Mouse (Mus musculus) E14TG2a.4 (cell line): ENCODE measurements around the gene Anks6.

Source experiments
- H3K27me3 ChIP-seq: 2 replicates; pipeline ENCODE4 v1.6.1; 2014; ENCODE audit warnings: low read length, control low read depth; ENCODE audit not compliant: insufficient read depth
- H3K36me3 ChIP-seq: 2 replicates; pipeline ENCODE4 v1.6.1; 2014; ENCODE audit warnings: low read length, control low read depth; ENCODE audit not compliant: insufficient read depth
- H3K4me1 ChIP-seq: replicated peaks from 2 replicates; pipeline ENCODE4 v1.6.1; 2014; ENCODE audit warnings: low read depth, low read length, control low read depth
- H3K4me3 ChIP-seq: replicated peaks from 2 replicates; pipeline ENCODE4 v1.5.1; 2014; ENCODE audit warnings: mild to moderate bottlenecking, low read length
- H3K9me3 ChIP-seq: 2 replicates; pipeline ENCODE4 v1.6.1; 2014; ENCODE audit warnings: low read length, control low read depth
- CTCF ChIP-seq: conservative IDR thresholded peaks from 2 replicates; pipeline ENCODE4 v1.5.1; 2014; ENCODE audit warnings: low read length
- NANOG ChIP-seq: IDR thresholded peaks from 2 replicates; pipeline ENCODE4 v1.6.1; 2014; ENCODE audit warnings: borderline replicate concordance, low read length, mixed read lengths
- POU5F1 ChIP-seq: IDR thresholded peaks from 2 replicates; pipeline ENCODE4 v1.6.1; 2014; ENCODE audit warnings: low read length, borderline replicate concordance

Anks6 gene

DNA sequence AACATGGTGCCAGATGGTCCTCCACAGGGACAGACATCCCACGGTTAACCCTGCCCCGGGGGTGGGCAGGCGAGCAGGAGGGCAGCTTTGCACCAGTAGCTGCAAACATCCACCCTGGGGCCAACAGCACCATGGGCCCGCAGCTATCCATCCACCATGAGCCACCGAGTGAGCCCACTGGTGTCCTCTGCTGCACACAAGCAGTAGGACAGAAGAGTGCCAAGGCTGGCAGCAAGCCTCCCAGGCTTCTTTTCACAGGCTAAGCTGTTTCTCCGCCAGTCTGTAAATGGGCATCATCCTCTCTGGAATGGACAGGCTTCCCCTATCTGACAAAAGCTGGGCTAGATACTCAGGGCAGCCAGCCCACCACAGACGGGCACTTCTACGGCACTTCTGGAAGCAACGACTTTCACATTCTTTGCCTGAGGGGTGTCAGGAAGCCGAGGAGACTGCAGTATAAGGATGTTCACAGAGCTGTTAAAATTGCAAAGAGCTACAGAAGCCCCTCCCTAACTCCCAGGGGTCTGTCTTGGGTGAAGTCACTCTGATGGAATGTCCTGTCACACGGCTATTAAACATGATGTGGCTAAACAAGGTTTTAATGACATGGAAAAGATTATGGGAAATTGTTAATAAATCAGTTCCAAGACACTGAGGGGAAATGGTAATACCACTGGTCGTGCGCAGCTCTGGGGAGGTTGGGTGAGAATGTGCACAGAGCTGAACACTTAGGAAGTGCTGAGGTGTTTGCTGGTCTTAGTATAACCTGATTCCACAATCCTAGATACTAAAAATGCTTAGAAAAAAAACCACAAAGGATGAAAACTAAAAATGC is 20.5 kb downstream of the Anks6 start:
- Histone ChIP-seq H3K36me3 (no peaks in the 10 kb centered on the region), H3K4me3 (no peak overlapping the region), H3K4me1 (peaks cover 13% of the 10 kb centered on the region), H3K27me3 (peaks cover 14% of the 10 kb centered on the region; the same call in 1 of the 2 replicates), H3K9me3 (no peaks in the 10 kb centered on the region)
- no peak for TF ChIP-seq NANOG
- TF ChIP-seq POU5F1 = no peak
- no peak for TF ChIP-seq CTCF

- Histone ChIP-seq H3K9me3 (no peaks in the 10 kb centered on the region), H3K4me3 (no peak overlapping the region), H3K4me1 (peaks cover 17% of the 10 kb centered on the region), H3K27me3 (peaks cover 18% of the 10 kb centered on the region; the same call in 1 of the 2 replicates), H3K36me3 (no peaks in the 10 kb centered on the region)
- TF ChIP-seq NANOG = no peak
- no peak for TF ChIP-seq POU5F1
- TF ChIP-seq CTCF = no peak; the same call in 1 of the 2 replicates
These were observed 21.7 kb downstream of the Anks6 start for GRCm38 (mm10) chr4:47035536-47035935.

DNA sequence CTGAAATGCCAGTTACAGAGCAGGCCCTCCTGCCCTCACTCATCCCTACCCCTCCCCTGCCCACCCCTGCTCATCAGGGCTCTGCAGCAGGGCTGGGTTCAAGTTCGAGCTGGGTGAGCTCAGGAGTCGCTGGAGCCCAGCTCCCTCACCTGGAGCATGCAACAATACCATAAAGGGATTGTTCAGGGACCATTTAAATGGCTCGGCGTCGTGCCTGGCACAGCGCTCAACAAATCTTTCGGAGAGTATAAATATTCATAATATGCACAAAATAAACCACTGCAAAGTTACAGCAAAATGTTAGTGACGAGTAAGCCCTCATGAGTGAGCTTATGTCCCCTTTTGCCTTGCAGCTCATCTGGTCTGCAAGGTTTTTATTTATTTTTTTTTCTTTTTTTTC is 25.1 kb downstream of the Anks6 start:
- TF ChIP-seq NANOG (no peak), POU5F1 (no peak), CTCF (no peak)
- no peaks in the 10 kb centered on the region for H3K9me3 ChIP-seq
- peaks cover 22% of the 10 kb centered on the region; the same call in 1 of the 2 replicates for H3K27me3 ChIP-seq
- H3K4me3 ChIP-seq = no peak overlapping the region
- no peaks in the 10 kb centered on the region for H3K36me3 ChIP-seq
- peaks cover 19% of the 10 kb centered on the region for H3K4me1 ChIP-seq

- peaks cover 6% of the 10 kb centered on the region; the same call in 1 of the 2 replicates for H3K4me1 ChIP-seq
- H3K4me3 ChIP-seq = no peak overlapping the region
- peaks cover 20% of the 10 kb centered on the region for H3K27me3 ChIP-seq
- H3K9me3 ChIP-seq = no peaks in the 10 kb centered on the region
- no peaks in the 10 kb centered on the region for H3K36me3 ChIP-seq
- TF ChIP-seq CTCF (no peak), POU5F1 (no peak), NANOG (no peak)
These were observed 28.4 kb downstream of the Anks6 start for GRCm38 (mm10) chr4:47028791-47029190.

DNA sequence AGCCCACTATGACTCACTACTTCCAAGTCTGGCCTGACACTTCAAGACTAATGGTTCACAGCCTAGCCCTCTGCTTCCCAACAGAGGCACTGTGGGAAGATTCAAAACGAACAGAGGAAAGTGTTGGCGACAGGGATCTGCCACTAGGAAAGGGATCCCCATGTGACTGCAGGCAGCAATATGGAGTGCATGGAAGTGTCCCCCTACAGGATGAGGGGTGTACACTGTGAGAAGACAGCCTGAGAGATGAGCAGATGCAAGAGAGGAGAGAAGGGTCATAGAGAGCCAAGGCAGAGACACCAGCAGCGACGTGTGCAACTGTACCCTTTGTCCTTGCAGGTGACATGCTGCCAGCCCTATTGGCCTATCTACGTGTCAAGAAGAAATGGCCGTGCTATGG is 33.3 kb downstream of the Anks6 start:
- Histone ChIP-seq H3K36me3 (no peaks in the 10 kb centered on the region), H3K9me3 (no peaks in the 10 kb centered on the region), H3K4me1 (no peaks in the 10 kb centered on the region), H3K27me3 (peaks cover 26% of the 10 kb centered on the region), H3K4me3 (0 out of 2 replicates have a peak overlapping the region, but pooled peaks have one; percentile 7)
- TF ChIP-seq CTCF = no peak

DNA sequence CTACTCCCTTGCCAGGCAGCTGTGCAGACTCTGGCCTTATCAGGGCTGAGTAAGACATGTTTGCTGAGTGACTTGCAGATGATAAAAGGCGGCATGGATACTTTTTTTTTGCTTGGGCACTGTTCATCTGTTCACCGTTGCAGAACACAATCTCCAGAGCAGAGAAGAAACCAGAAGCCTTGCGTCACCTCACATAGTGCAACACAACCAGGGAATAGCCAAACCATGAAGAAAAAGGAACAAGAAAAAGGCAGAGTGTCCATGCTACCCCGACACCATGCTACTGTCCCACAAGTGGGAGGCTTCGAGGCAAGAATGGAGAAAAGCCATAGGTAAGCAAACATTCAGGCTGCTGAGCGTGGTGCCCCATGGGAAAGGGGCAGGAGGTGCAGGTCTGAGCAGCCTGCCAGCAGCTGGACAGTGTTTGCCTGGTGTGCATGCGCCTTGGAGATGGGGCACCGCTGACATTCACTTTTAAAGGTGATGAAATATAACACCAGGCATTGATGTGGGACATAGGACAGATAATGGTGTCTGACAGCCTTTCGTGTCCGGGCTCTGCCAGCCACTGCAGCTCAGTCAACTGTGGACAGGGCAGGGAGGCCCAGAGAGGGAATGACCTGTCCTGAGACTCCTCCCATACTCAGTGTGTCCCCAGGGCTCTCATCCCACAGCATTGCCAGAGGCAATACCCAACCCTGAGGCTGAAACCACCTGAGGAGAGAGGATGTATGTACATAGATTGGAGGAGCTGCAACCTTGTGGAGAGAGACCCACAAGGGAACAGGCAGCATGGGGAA is 34.2 kb downstream of the Anks6 start:
- Histone ChIP-seq H3K4me1 (no peaks in the 10 kb centered on the region), H3K4me3 (no peak overlapping the region), H3K27me3 (peaks cover 26% of the 10 kb centered on the region), H3K9me3 (no peaks in the 10 kb centered on the region), H3K36me3 (no peaks in the 10 kb centered on the region)
- TF ChIP-seq POU5F1 = no peak
- TF ChIP-seq CTCF = no peak
- TF ChIP-seq NANOG = no peak

DNA sequence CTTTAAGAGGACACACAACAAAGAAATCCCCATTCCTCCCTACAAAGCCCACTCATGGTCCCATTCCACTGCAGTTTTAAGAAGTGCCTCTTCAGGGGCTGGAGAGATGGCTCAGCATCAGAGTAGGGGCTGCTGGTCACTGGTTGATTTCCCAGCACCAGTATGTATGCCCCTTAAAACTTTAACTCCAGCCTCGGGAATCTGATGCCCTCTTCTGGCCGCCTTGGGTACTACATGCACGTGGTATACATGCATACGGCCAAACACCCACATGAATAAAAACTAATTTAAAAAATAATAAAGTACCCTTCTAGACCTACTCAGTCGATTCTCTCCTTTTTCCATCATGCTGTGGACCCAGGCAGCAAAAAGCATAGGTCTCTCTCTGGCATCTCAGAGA is 36.7 kb downstream of the Anks6 start:
- no peaks in the 10 kb centered on the region for H3K36me3 ChIP-seq
- H3K9me3 ChIP-seq = no peaks in the 10 kb centered on the region
- H3K27me3 ChIP-seq = peaks cover 39% of the 10 kb centered on the region
- H3K4me1 ChIP-seq = no peaks in the 10 kb centered on the region
- H3K4me3 ChIP-seq = no peak overlapping the region
- TF ChIP-seq POU5F1 (no peak), NANOG (no peak), CTCF (peak; percentile 69)

- Histone ChIP-seq H3K4me1 (no peaks in the 10 kb centered on the region), H3K4me3 (no peak overlapping the region), H3K9me3 (no peaks in the 10 kb centered on the region), H3K36me3 (no peaks in the 10 kb centered on the region), H3K27me3 (peaks cover 23% of the 10 kb centered on the region)
- no peak for TF ChIP-seq NANOG
- TF ChIP-seq POU5F1 = no peak
- TF ChIP-seq CTCF = no peak
These were observed 42.1 kb downstream of the Anks6 start for GRCm38 (mm10) chr4:47015156-47015555.
